In genomic region chr13:51833611-51834010, GRCm38 (mm10) we compare ENCODE assay signal across 7 mouse cellular contexts. TPM values are rescaled to one million over a fixed set of nuclear protein-coding genes. Genes with fewer than 3 reads are reported as not detected.
A peak's percentile ranks its signal among the peaks of the same experiment; 100 is the strongest.
DNase-seq lines count a peak whose midpoint lies in the region; ATAC-seq and TF ChIP-seq lines count a peak whose summit lies in the region.

No protein-coding gene starts in this region.

- H3K4me2 ChIP-seq in intestine, embryonic 16.5 days (ENCODE audit: low read depth, low read length), result no peak overlapping the region
- no peak overlapping the region for H3K4me2 ChIP-seq in stomach, embryonic 15.5 days

- peak; percentile 92 to 93 for DNase-seq in cerebellum, adult 2 months
- no peak for DNase-seq in right cerebral cortex, postnatal 14 days
- no peak for DNase-seq in gastrocnemius, postnatal 36 days

- no peak overlapping the region for H3K27ac ChIP-seq in cerebellum, adult 2 months (ENCODE audit: insufficient read depth, low read length)
- H3K27ac ChIP-seq in intestine, embryonic 16.5 days (ENCODE audit: low read length), result no peak overlapping the region
- H3K27ac ChIP-seq in stomach, embryonic 15.5 days, result no peak overlapping the region

- peak overlapping the region; percentile 35 for H3K4me3 ChIP-seq in megakaryocyte, embryonic 14.5 days (replicated peaks)
- no peak overlapping the region for H3K4me3 ChIP-seq in cerebellum, adult 2 months (replicated peaks; ENCODE audit: insufficient read depth, low read depth, low read length)
- H3K4me3 ChIP-seq in intestine, embryonic 16.5 days (ENCODE audit: low read length), result no peak overlapping the region
- no peak overlapping the region for H3K4me3 ChIP-seq in stomach, embryonic 15.5 days (replicated peaks)

- ATAC-seq in megakaryocyte, adult 5-6 weeks (ENCODE audit: poor library complexity, severe bottlenecking), result no peak
- peak; percentile 66 for ATAC-seq in intestine, embryonic 16.5 days
- peak; percentile 18; the same call in 1 of the 2 replicates for ATAC-seq in stomach, embryonic 15.5 days (ENCODE audit: insufficient read depth, low FRiP score, low read depth)

- intact Hi-C loops in gastrocnemius, postnatal 36 days (cut with DNase I), result loop anchor here (10.0 kb wide), 1 partner anchor 791 kb away; no protein-coding TSS in a partner anchor

- no peaks in the 10 kb centered on the region for H3K36me3 ChIP-seq in megakaryocyte, embryonic 14.5 days (replicated peaks; ENCODE audit: low read length)
- H3K36me3 ChIP-seq in intestine, embryonic 16.5 days (ENCODE audit: control insufficient read depth, insufficient read depth, low read length), result no peaks in the 10 kb centered on the region
- H3K36me3 ChIP-seq in stomach, embryonic 15.5 days, result no peaks in the 10 kb centered on the region

- no peak for TF ChIP-seq CTCF in cerebellum, adult 2 months (IDR thresholded peaks at IDR 0.05; ENCODE audit: borderline replicate concordance, insufficient read depth, low read depth, low read length)

- H3K27me3 ChIP-seq in megakaryocyte, embryonic 14.5 days (replicated peaks), result no peaks in the 10 kb centered on the region
- no peaks in the 10 kb centered on the region for H3K27me3 ChIP-seq in cerebellum, adult 2 months (ENCODE audit: control insufficient read depth, insufficient read depth, low read length)
- no peaks in the 10 kb centered on the region for H3K27me3 ChIP-seq in intestine, embryonic 16.5 days (replicated peaks; ENCODE audit: control insufficient read depth, insufficient read depth, low read length)
- no peaks in the 10 kb centered on the region for H3K27me3 ChIP-seq in stomach, embryonic 15.5 days (replicated peaks)

- H3K9me3 ChIP-seq in megakaryocyte, embryonic 14.5 days, result no peaks in the 10 kb centered on the region
- H3K9me3 ChIP-seq in intestine, embryonic 16.5 days (ENCODE audit: control insufficient read depth, low read length), result no peaks in the 10 kb centered on the region
- no peaks in the 10 kb centered on the region for H3K9me3 ChIP-seq in stomach, embryonic 15.5 days

- H3K4me1 ChIP-seq in megakaryocyte, embryonic 14.5 days, result peaks cover 89% of the 10 kb centered on the region
- H3K4me1 ChIP-seq in cerebellum, adult 2 months (ENCODE audit: control insufficient read depth, insufficient read depth, low read length), result peaks cover 30% of the 10 kb centered on the region
- peaks cover 4% of the 10 kb centered on the region for H3K4me1 ChIP-seq in intestine, embryonic 16.5 days (ENCODE audit: control insufficient read depth, insufficient read depth, low read length)
- H3K4me1 ChIP-seq in stomach, embryonic 15.5 days, result peaks cover 7% of the 10 kb centered on the region; the same call in 1 of the 2 replicates

- no peak overlapping the region for H3K9ac ChIP-seq in intestine, embryonic 16.5 days (ENCODE audit: low read depth, low read length)
- no peak overlapping the region for H3K9ac ChIP-seq in stomach, embryonic 15.5 days

- 12% methylated on average over 2 of the region's 2 CpGs for WGBS in cerebellum, adult 2 months
- whole genome bisulfite sequencing in intestine, embryonic 16.5 days, result 46% methylated on average over 2 of the region's 2 CpGs
- WGBS in stomach, embryonic 15.5 days, result 50% methylated on average over 2 of the region's 2 CpGs

- no peak for TF ChIP-seq POLR2A in cerebellum, adult 2 months (IDR thresholded peaks at IDR 0.05; ENCODE audit: borderline replicate concordance, insufficient read depth, low read length)

RNA-seq across cellular contexts. Expression of gene Gadd45g, which starts 12.9 kb away (rescaled TPM):
- polyA plus RNA-seq in megakaryocyte, embryonic 14.5 days (2012; ENCODE audit: insufficient read depth, low replicate concordance), result 115 and 668 TPM in 2 replicates
- 2.6 and 4.4 TPM in 2 replicates for total RNA-seq in megakaryocyte, adult 5-6 weeks (2015)
- total RNA-seq in megakaryocyte, adult 5-6 weeks (2017), result 8.7 and 11.2 TPM in 2 replicates
- polyA plus RNA-seq in cerebellum, adult 2 months (2012; rRNA removed), result 50.3 and 57.4 TPM in 2 replicates
- 36.4 and 40.8 TPM in 2 replicates for polyA plus RNA-seq in intestine, embryonic 16.5 days (2015; fragmentation: Nextera tagmentation; extraction: Ambion mirVana)
- 36.2 and 39.0 TPM in 2 replicates for polyA plus RNA-seq in stomach, embryonic 15.5 days (2015; fragmentation: Nextera tagmentation; extraction: Ambion mirVana)
- 10 to 100 TPM in 1 of 2 experiments, 1 to 10 TPM in 1; 8.0 to 58.7 TPM for total RNA-seq in gastrocnemius, postnatal 36 days (2021)

RNA-seq across cellular contexts. Expression of gene Sema4d, which starts 40.1 kb away (rescaled TPM):
- polyA plus RNA-seq in megakaryocyte, embryonic 14.5 days (2012; ENCODE audit: insufficient read depth, low replicate concordance), result 55.2 and 58.6 TPM in 2 replicates
- total RNA-seq in megakaryocyte, adult 5-6 weeks (2015), result 99.8 and 110 TPM in 2 replicates
- 54.1 and 66.6 TPM in 2 replicates for total RNA-seq in megakaryocyte, adult 5-6 weeks (2017)
- 111 and 116 TPM in 2 replicates for polyA plus RNA-seq in cerebellum, adult 2 months (2012; rRNA removed)
- 5.7 and 5.9 TPM in 2 replicates for polyA plus RNA-seq in intestine, embryonic 16.5 days (2015; fragmentation: Nextera tagmentation; extraction: Ambion mirVana)
- 8.4 and 10.2 TPM in 2 replicates for polyA plus RNA-seq in stomach, embryonic 15.5 days (2015; fragmentation: Nextera tagmentation; extraction: Ambion mirVana)
- 100 to 1,000 TPM; 123 to 134 TPM for total RNA-seq in gastrocnemius, postnatal 36 days (2021)

Comparison
In these comparisons a context has a peak if more than half of its experiments do, and no peak if none do; other contexts are left out.
1. DNase-seq: peak in cerebellum, adult 2 months (2 of 2); none in right cerebral cortex, postnatal 14 days (single experiment) and gastrocnemius, postnatal 36 days (0 of 2).